Mouse (Mus musculus): ENCODE measurements at regions not wholly inside any gene's neighbourhood (a gene's known extent, or its start where the extent isn't known, plus 50 kb on each side); places are given as distances from the start of the nearest gene placed in this dataset.

- ATAC-seq (replicated peaks; ENCODE audit: low FRiP score, poor library complexity, severe bottlenecking), result no peak
Measured at GRCm38 (mm10) chr12:77064048-77064447, 102.0 kb upstream of the Max start.

- no peak for ATAC-seq (replicated peaks; ENCODE audit: low FRiP score, poor library complexity, severe bottlenecking)
Measured at GRCm38 (mm10) chr12:77061562-77061847, 99.5 kb upstream of the Max start.

GRCm38 (mm10) chr12:77060766-77061561 is 99.0 kb upstream of the Max start:
- no peak for ATAC-seq (replicated peaks; ENCODE audit: low FRiP score, poor library complexity, severe bottlenecking)

GRCm38 (mm10) chr12:77060060-77060695 is 98.2 kb upstream of the Max start:
- ATAC-seq (replicated peaks; ENCODE audit: low FRiP score, poor library complexity, severe bottlenecking), result no peak

- no peak for ATAC-seq (replicated peaks; ENCODE audit: low FRiP score, poor library complexity, severe bottlenecking)
Measured at GRCm38 (mm10) chr12:77059679-77060059, 97.7 kb upstream of the Max start.

- no peak for ATAC-seq (replicated peaks; ENCODE audit: low FRiP score, poor library complexity, severe bottlenecking)
Measured at GRCm38 (mm10) chr12:77058596-77059190, 96.7 kb upstream of the Max start.

- ATAC-seq (replicated peaks; ENCODE audit: low FRiP score, poor library complexity, severe bottlenecking), result no peak
Measured at GRCm38 (mm10) chr12:77056748-77057370, 94.9 kb upstream of the Max start.

GRCm38 (mm10) chr12:77054700-77055099 is 92.7 kb upstream of the Max start:
- no peak for ATAC-seq (replicated peaks; ENCODE audit: low FRiP score, poor library complexity, severe bottlenecking)

- ATAC-seq (replicated peaks; ENCODE audit: low FRiP score, poor library complexity, severe bottlenecking), result no peak
Measured at GRCm38 (mm10) chr12:77054211-77054610, 92.2 kb upstream of the Max start.

GRCm38 (mm10) chr12:77052853-77053252 is 90.9 kb upstream of the Max start:
- no peak for ATAC-seq (replicated peaks; ENCODE audit: low FRiP score, poor library complexity, severe bottlenecking)

GRCm38 (mm10) chr12:77048380-77048779 is 86.4 kb upstream of the Max start:
- no peak for ATAC-seq (replicated peaks; ENCODE audit: low FRiP score, poor library complexity, severe bottlenecking)

GRCm38 (mm10) chr12:77047273-77047672 is 85.3 kb upstream of the Max start:
- ATAC-seq (replicated peaks; ENCODE audit: low FRiP score, poor library complexity, severe bottlenecking), result no peak

GRCm38 (mm10) chr12:77045956-77046355 is 84.0 kb upstream of the Max start:
- ATAC-seq (replicated peaks; ENCODE audit: low FRiP score, poor library complexity, severe bottlenecking), result no peak

GRCm38 (mm10) chr12:77045356-77045755 is 83.4 kb upstream of the Max start:
- ATAC-seq (replicated peaks; ENCODE audit: low FRiP score, poor library complexity, severe bottlenecking), result no peak

GRCm38 (mm10) chr12:77042356-77042755 is 80.4 kb upstream of the Max start:
- ATAC-seq (replicated peaks; ENCODE audit: low FRiP score, poor library complexity, severe bottlenecking), result no peak

- ATAC-seq (replicated peaks; ENCODE audit: low FRiP score, poor library complexity, severe bottlenecking), result no peak
Measured at GRCm38 (mm10) chr12:77041141-77041540, 79.1 kb upstream of the Max start.

- no peak for ATAC-seq (replicated peaks; ENCODE audit: low FRiP score, poor library complexity, severe bottlenecking)
Measured at GRCm38 (mm10) chr12:77039953-77040305, 77.9 kb upstream of the Max start.

- ATAC-seq (replicated peaks; ENCODE audit: low FRiP score, poor library complexity, severe bottlenecking), result peak; percentile 90
Measured at GRCm38 (mm10) chr12:77039295-77039952, 77.4 kb upstream of the Max start.

GRCm38 (mm10) chr12:77035676-77036075 is 73.7 kb upstream of the Max start:
- ATAC-seq (replicated peaks; ENCODE audit: low FRiP score, poor library complexity, severe bottlenecking), result no peak

- ATAC-seq (replicated peaks; ENCODE audit: low FRiP score, poor library complexity, severe bottlenecking), result no peak
Measured at GRCm38 (mm10) chr12:77031448-77031847, 69.4 kb upstream of the Max start.

All from erythroid progenitor cell, adult 5-6 weeks (primary cell).